Mouse (Mus musculus): ENCODE measurements around the gene Mfn1. TPM values are rescaled to one million over a fixed set of nuclear protein-coding genes. Genes with fewer than 3 reads are reported as not detected.

Mfn1 gene
- polyA plus RNA-seq, 1 experiment from 2014 or later, result 20.1 TPM

GRCm38 (mm10) chr3:32622106-32622505 is 92.8 kb downstream of the Mfn1 start:
- no peak for ATAC-seq
- H3K4me1 ChIP-seq (replicated peaks; ENCODE audit: control insufficient read depth, insufficient read depth, low read length), result no peaks in the 10 kb centered on the region
- no peak overlapping the region for H3K4me3 ChIP-seq (ENCODE audit: low read depth, low read length)
- H3K27me3 ChIP-seq (replicated peaks; ENCODE audit: control insufficient read depth, insufficient read depth, low read length), result no peaks in the 10 kb centered on the region
- H3K9ac ChIP-seq (ENCODE audit: low read depth, low read length), result no peak overlapping the region
- no peak for TF ChIP-seq CTCF (IDR thresholded peaks at IDR 0.05; ENCODE audit: low read depth)
- H3K36me3 ChIP-seq (ENCODE audit: control insufficient read depth, insufficient read depth), result no peaks in the 10 kb centered on the region
- no peak overlapping the region for H3K27ac ChIP-seq (ENCODE audit: low read depth, low read length)
- H3K4me2 ChIP-seq (replicated peaks; ENCODE audit: low read depth), result no peak overlapping the region
- H3K9me3 ChIP-seq (ENCODE audit: control insufficient read depth), result no peaks in the 10 kb centered on the region
- 84% methylated on average over 3 of the region's 3 CpGs for WGBS

- Histone ChIP-seq H3K36me3 (ENCODE audit: control insufficient read depth, insufficient read depth) (no peaks in the 10 kb centered on the region), H3K4me1 (replicated peaks; ENCODE audit: control insufficient read depth, insufficient read depth, low read length) (no peaks in the 10 kb centered on the region), H3K9me3 (ENCODE audit: control insufficient read depth) (no peaks in the 10 kb centered on the region), H3K27ac (ENCODE audit: low read depth, low read length) (no peak overlapping the region), H3K9ac (ENCODE audit: low read depth, low read length) (no peak overlapping the region), H3K4me2 (replicated peaks; ENCODE audit: low read depth) (no peak overlapping the region), H3K27me3 (replicated peaks; ENCODE audit: control insufficient read depth, insufficient read depth, low read length) (no peaks in the 10 kb centered on the region), H3K4me3 (ENCODE audit: low read depth, low read length) (no peak overlapping the region)
- no peak for ATAC-seq
- no peak for TF ChIP-seq CTCF (IDR thresholded peaks at IDR 0.05; ENCODE audit: low read depth)
- WGBS, result 78% methylated on average over 7 of the region's 7 CpGs
Observed at GRCm38 (mm10) chr3:32628141-32628540, 98.9 kb downstream of the Mfn1 start.

Other genes starting within 250 kb of the Mfn1 start
- 2.8 and 3.1 TPM in 2 replicates for gene Zmat3, start 163.5 kb upstream of the Mfn1 start, polyA plus RNA-seq (2015; fragmentation: Nextera tagmentation; extraction: Ambion mirVana)
- 5.9 and 7.0 TPM in 2 replicates for gene Pik3ca, start 131.8 kb upstream of the Mfn1 start, polyA plus RNA-seq (2015; fragmentation: Nextera tagmentation; extraction: Ambion mirVana)
- gene Kcnmb3, start 37.2 kb upstream of the Mfn1 start, polyA plus RNA-seq (2015; fragmentation: Nextera tagmentation; extraction: Ambion mirVana), result 0.07 TPM in 1 of 2 replicates, not detected in the other
- gene Zfp639, start 19.2 kb upstream of the Mfn1 start, polyA plus RNA-seq (2015; fragmentation: Nextera tagmentation; extraction: Ambion mirVana), result 18.8 and 19.1 TPM in 2 replicates
- 31.5 and 31.8 TPM in 2 replicates for gene Gnb4, start 87.1 kb downstream of the Mfn1 start, polyA plus RNA-seq (2015; fragmentation: Nextera tagmentation; extraction: Ambion mirVana)
- 47.9 and 49.2 TPM in 2 replicates for gene Actl6a, start 176.8 kb downstream of the Mfn1 start, polyA plus RNA-seq (2015; fragmentation: Nextera tagmentation; extraction: Ambion mirVana)
- gene Ndufb5, start 207.5 kb downstream of the Mfn1 start, polyA plus RNA-seq (2015; fragmentation: Nextera tagmentation; extraction: Ambion mirVana), result 388 and 406 TPM in 2 replicates
- 27.4 and 31.0 TPM in 2 replicates for gene Mrpl47, start 208.1 kb downstream of the Mfn1 start, polyA plus RNA-seq (2015; fragmentation: Nextera tagmentation; extraction: Ambion mirVana)

Measured in intestine, postnatal 0 days (tissue).